ENCODE assay signal across 8 mouse cellular contexts in genomic region chr16:72649314-72649713, GRCm38 (mm10).
DNase-seq lines count a peak whose midpoint lies in the region; ATAC-seq lines count a peak whose summit lies in the region.

No protein-coding gene starts in this region.

- 0 out of 2 replicates have a peak, but pooled peaks have one; percentile 58 for ATAC-seq in embryonic facial prominence, embryonic 11.5 days (replicated peaks; ENCODE audit: insufficient number of reproducible peaks, low FRiP score, low TSS enrichment, low read depth)
- ATAC-seq in hindbrain, embryonic 14.5 days (ENCODE audit: low FRiP score) = 0 out of 2 replicates have a peak, but pooled peaks have one; percentile 34
- ATAC-seq in liver, embryonic 12.5 days = no peak
- no peak for ATAC-seq in stomach, embryonic 14.5 days (ENCODE audit: insufficient number of reproducible peaks, insufficient read depth, low FRiP score, low read depth)

- H3K4me1 ChIP-seq in embryonic facial prominence, embryonic 11.5 days (ENCODE audit: control insufficient read depth, insufficient read depth, low read length) = no peaks in the 10 kb centered on the region
- no peaks in the 10 kb centered on the region for H3K4me1 ChIP-seq in hindbrain, embryonic 14.5 days (replicated peaks; ENCODE audit: control insufficient read depth, insufficient read depth, low read length)
- H3K4me1 ChIP-seq in liver, embryonic 12.5 days = no peaks in the 10 kb centered on the region
- no peaks in the 10 kb centered on the region for H3K4me1 ChIP-seq in stomach, embryonic 14.5 days (ENCODE audit: control insufficient read depth, insufficient read depth, low read length)

- H3K4me3 ChIP-seq in embryonic facial prominence, embryonic 11.5 days (ENCODE audit: low read depth, low read length) = no peak overlapping the region
- H3K4me3 ChIP-seq in hindbrain, embryonic 14.5 days (replicated peaks; ENCODE audit: low read length) = no peak overlapping the region
- no peak overlapping the region for H3K4me3 ChIP-seq in liver, embryonic 12.5 days
- no peak overlapping the region for H3K4me3 ChIP-seq in stomach, embryonic 14.5 days (ENCODE audit: low read depth, low read length)

- H3K27me3 ChIP-seq in embryonic facial prominence, embryonic 11.5 days (ENCODE audit: control insufficient read depth, insufficient read depth, low read length) = no peaks in the 10 kb centered on the region
- no peaks in the 10 kb centered on the region for H3K27me3 ChIP-seq in hindbrain, embryonic 14.5 days (ENCODE audit: control insufficient read depth, insufficient read depth, low read length)
- no peaks in the 10 kb centered on the region for H3K27me3 ChIP-seq in liver, embryonic 12.5 days (replicated peaks)
- H3K27me3 ChIP-seq in stomach, embryonic 14.5 days (ENCODE audit: control insufficient read depth, insufficient read depth, low read length) = no peaks in the 10 kb centered on the region

- WGBS in embryonic facial prominence, embryonic 11.5 days = 41% methylated on average over 4 of the region's 4 CpGs
- 46% methylated on average over 4 of the region's 4 CpGs for WGBS in hindbrain, embryonic 14.5 days
- 31% methylated on average over 4 of the region's 4 CpGs for WGBS in liver, embryonic 12.5 days (ENCODE audit: insufficient replicate concordance)
- 36% methylated on average over 4 of the region's 4 CpGs for WGBS in stomach, embryonic 14.5 days

- DNase-seq in kidney, adult 9 months = peak; percentile 20
- DNase-seq in kidney, adult 8-10 months = no peak
- DNase-seq in ZHBTc4 (ENCODE audit: low read depth, low spot score) = peak; percentile 79
- DNase-seq in embryonic facial prominence, embryonic 11.5 days (ENCODE audit: low spot score) = peak; percentile 88
- DNase-seq in hindbrain, embryonic 14.5 days (ENCODE audit: low spot score) = peak; percentile 66
- no peak for DNase-seq in MN1 (ENCODE audit: low spot score)

- H3K9me3 ChIP-seq in embryonic facial prominence, embryonic 11.5 days (replicated peaks; ENCODE audit: control insufficient read depth, low read length) = no peaks in the 10 kb centered on the region
- H3K9me3 ChIP-seq in hindbrain, embryonic 14.5 days (ENCODE audit: control insufficient read depth, low read length) = no peaks in the 10 kb centered on the region
- H3K9me3 ChIP-seq in liver, embryonic 12.5 days (replicated peaks) = no peaks in the 10 kb centered on the region
- no peaks in the 10 kb centered on the region for H3K9me3 ChIP-seq in stomach, embryonic 14.5 days (ENCODE audit: control insufficient read depth, low read depth, low read length)

- H3K36me3 ChIP-seq in embryonic facial prominence, embryonic 11.5 days (replicated peaks; ENCODE audit: control insufficient read depth, insufficient read depth, low read depth, low read length) = no peaks in the 10 kb centered on the region
- H3K36me3 ChIP-seq in hindbrain, embryonic 14.5 days (replicated peaks; ENCODE audit: control insufficient read depth, insufficient read depth) = no peaks in the 10 kb centered on the region
- no peaks in the 10 kb centered on the region for H3K36me3 ChIP-seq in liver, embryonic 12.5 days
- no peaks in the 10 kb centered on the region for H3K36me3 ChIP-seq in stomach, embryonic 14.5 days (ENCODE audit: control insufficient read depth, insufficient read depth, low read length)

- no peak overlapping the region for H3K9ac ChIP-seq in embryonic facial prominence, embryonic 11.5 days (replicated peaks; ENCODE audit: low read length)
- H3K9ac ChIP-seq in hindbrain, embryonic 14.5 days = no peak overlapping the region
- no peak overlapping the region for H3K9ac ChIP-seq in liver, embryonic 12.5 days
- no peak overlapping the region for H3K9ac ChIP-seq in stomach, embryonic 14.5 days (replicated peaks; ENCODE audit: low read depth, low read length)

- no peak overlapping the region for H3K4me2 ChIP-seq in embryonic facial prominence, embryonic 11.5 days (ENCODE audit: low read depth, low read length)
- 0 out of 2 replicates have a peak overlapping the region, but pooled peaks have one; percentile 19 for H3K4me2 ChIP-seq in hindbrain, embryonic 14.5 days (replicated peaks)
- H3K4me2 ChIP-seq in liver, embryonic 12.5 days = peak overlapping the region; percentile 14; the same call in 1 of the 2 replicates
- peak overlapping the region; percentile 37 for H3K4me2 ChIP-seq in stomach, embryonic 14.5 days (replicated peaks; ENCODE audit: low read depth, low read length)

- H3K27ac ChIP-seq in embryonic facial prominence, embryonic 11.5 days (replicated peaks; ENCODE audit: low read depth, low read length) = no peak overlapping the region
- no peak overlapping the region for H3K27ac ChIP-seq in hindbrain, embryonic 14.5 days
- no peak overlapping the region for H3K27ac ChIP-seq in liver, embryonic 12.5 days
- H3K27ac ChIP-seq in stomach, embryonic 14.5 days (ENCODE audit: low read length) = no peak overlapping the region

Comparison
In these comparisons a context has a peak if more than half of its experiments do, and no peak if none do; other contexts are left out.
1. DNase-seq: peak in kidney, adult 9 months (single experiment), ZHBTc4 (single experiment), embryonic facial prominence, embryonic 11.5 days (single experiment) and hindbrain, embryonic 14.5 days (single experiment); none in kidney, adult 8-10 months (0 of 2) and MN1 (single experiment).
2. ATAC-seq: peak in embryonic facial prominence, embryonic 11.5 days (single experiment) and hindbrain, embryonic 14.5 days (single experiment); none in liver, embryonic 12.5 days (single experiment) and stomach, embryonic 14.5 days (single experiment).